Mouse (Mus musculus): ENCODE measurements around the gene Atg101.

Gene Atg101

GRCm38 (mm10) chr15:101255842-101256462 is 28.1 kb upstream of the Atg101 start:
- DNase-seq, result peak in 1 of 2 experiments; percentile 33

GRCm38 (mm10) chr15:101256463-101257206 is 27.4 kb upstream of the Atg101 start:
- DNase-seq, result peak in 1 of 2 experiments; percentile 28

GRCm38 (mm10) chr15:101258420-101258819 is 25.7 kb upstream of the Atg101 start:
- no peak for DNase-seq

GRCm38 (mm10) chr15:101259922-101260321 is 24.1 kb upstream of the Atg101 start:
- DNase-seq, result no peak

- DNase-seq, result peak; percentile 53 to 85
These were observed 23.7 kb upstream of the Atg101 start for GRCm38 (mm10) chr15:101260387-101260786.

- no peak for DNase-seq
These were observed 23.0 kb upstream of the Atg101 start for GRCm38 (mm10) chr15:101260874-101261622.

- DNase-seq, result no peak
These were observed 21.6 kb upstream of the Atg101 start for GRCm38 (mm10) chr15:101262502-101262901.

GRCm38 (mm10) chr15:101266132-101266963 is 17.7 kb upstream of the Atg101 start:
- DNase-seq, result peak; percentile 95 to 97

GRCm38 (mm10) chr15:101267053-101268032 is 16.7 kb upstream of the Atg101 start:
- DNase-seq, result peak; percentile 34 to 75

- DNase-seq, result no peak
These were observed 13.8 kb upstream of the Atg101 start for GRCm38 (mm10) chr15:101270101-101270820.

GRCm38 (mm10) chr15:101271107-101271506 is 13.0 kb upstream of the Atg101 start:
- no peak for DNase-seq

- DNase-seq, result no peak
These were observed 12.6 kb upstream of the Atg101 start for GRCm38 (mm10) chr15:101271513-101271912.

GRCm38 (mm10) chr15:101274380-101274779 is 9.7 kb upstream of the Atg101 start:
- DNase-seq, result no peak

GRCm38 (mm10) chr15:101277351-101277899 is 6.6 kb upstream of the Atg101 start:
- no peak for DNase-seq

GRCm38 (mm10) chr15:101278589-101278988 is 5.5 kb upstream of the Atg101 start:
- no peak for DNase-seq

- peak in 1 of 2 experiments; percentile 75 for DNase-seq
These were observed 4.6 kb upstream of the Atg101 start for GRCm38 (mm10) chr15:101279430-101279999.

GRCm38 (mm10) chr15:101282471-101282870 is 1.6 kb upstream of the Atg101 start:
- DNase-seq, result no peak

GRCm38 (mm10) chr15:101283183-101283910 is 725 bp upstream of the Atg101 start:
- DNase-seq, result peak; percentile 69 to 70

GRCm38 (mm10) chr15:101286129-101286770 is 2.2 kb downstream of the Atg101 start:
- peak in 1 of 2 experiments; percentile 51 for DNase-seq
